Mouse (Mus musculus): ENCODE measurements around the gene Mapkap1.

The Mapkap1 gene

GRCm38 (mm10) chr2:34591721-34592360, 185.3 kb downstream of the Mapkap1 start:
- peak; percentile 58 for DNase-seq (ENCODE audit: low spot score)

- no peak for DNase-seq (ENCODE audit: low spot score)
Measured at GRCm38 (mm10) chr2:34592361-34592960, 185.9 kb downstream of the Mapkap1 start.

GRCm38 (mm10) chr2:34594001-34594400, 187.4 kb downstream of the Mapkap1 start:
- no peak for DNase-seq (ENCODE audit: low spot score)

- DNase-seq (ENCODE audit: low spot score), result no peak
Measured at GRCm38 (mm10) chr2:34599606-34600255, 193.2 kb downstream of the Mapkap1 start.

GRCm38 (mm10) chr2:34600734-34601133, 194.2 kb downstream of the Mapkap1 start:
- peak; percentile 67 for DNase-seq (ENCODE audit: low spot score)

- peak; percentile 78 for DNase-seq (ENCODE audit: low spot score)
Measured at GRCm38 (mm10) chr2:34602111-34602541, 195.6 kb downstream of the Mapkap1 start.

- no peak for DNase-seq (ENCODE audit: low spot score)
Measured at GRCm38 (mm10) chr2:34602896-34603295, 196.3 kb downstream of the Mapkap1 start.

GRCm38 (mm10) chr2:34603653-34604214, 197.2 kb downstream of the Mapkap1 start:
- peak; percentile 80 for DNase-seq (ENCODE audit: low spot score)

- no peak for DNase-seq (ENCODE audit: low spot score)
Measured at GRCm38 (mm10) chr2:34605040-34605439, 198.5 kb downstream of the Mapkap1 start.

GRCm38 (mm10) chr2:34608917-34609316, 202.3 kb downstream of the Mapkap1 start:
- DNase-seq (ENCODE audit: low spot score), result no peak

GRCm38 (mm10) chr2:34609516-34609915, 202.9 kb downstream of the Mapkap1 start:
- no peak for DNase-seq (ENCODE audit: low spot score)

GRCm38 (mm10) chr2:34620778-34621415, 214.3 kb downstream of the Mapkap1 start:
- DNase-seq (ENCODE audit: low spot score), result no peak

- DNase-seq (ENCODE audit: low spot score), result no peak
Measured at GRCm38 (mm10) chr2:34621485-34621884, 214.9 kb downstream of the Mapkap1 start.

- no peak for DNase-seq (ENCODE audit: low spot score)
Measured at GRCm38 (mm10) chr2:34622518-34622917, 215.9 kb downstream of the Mapkap1 start.

GRCm38 (mm10) chr2:34623181-34623580, 216.6 kb downstream of the Mapkap1 start:
- DNase-seq (ENCODE audit: low spot score), result no peak

GRCm38 (mm10) chr2:34624076-34624475, 217.5 kb downstream of the Mapkap1 start:
- DNase-seq (ENCODE audit: low spot score), result no peak

GRCm38 (mm10) chr2:34627328-34628226, 221.0 kb downstream of the Mapkap1 start:
- DNase-seq (ENCODE audit: low spot score), result no peak

GRCm38 (mm10) chr2:34628903-34629540, 222.5 kb downstream of the Mapkap1 start:
- no peak for DNase-seq (ENCODE audit: low spot score)

GRCm38 (mm10) chr2:34629758-34630157, 223.2 kb downstream of the Mapkap1 start:
- DNase-seq (ENCODE audit: low spot score), result no peak

- DNase-seq (ENCODE audit: low spot score), result no peak
Measured at GRCm38 (mm10) chr2:34630445-34630844, 223.9 kb downstream of the Mapkap1 start.

GRCm38 (mm10) chr2:34632051-34632450, 225.5 kb downstream of the Mapkap1 start:
- DNase-seq (ENCODE audit: low spot score), result no peak

Measured in embryo, embryonic 10 days (tissue).